Mouse (Mus musculus) T-cell, adult 66 days (primary cell): ENCODE measurements around the gene Chia1. TPM values are rescaled to one million over a fixed set of nuclear protein-coding genes. Genes with fewer than 3 reads are reported as not detected.

Experiments used
- total RNA-seq, 2 experiments: library from RNA; stranded (reverse); gene quantifications; 3 replicates in 1 of 2; 4 replicates in 1 of 2; pipeline ENCODE4 v1.2.4; 2023

The Chia1 gene
- not detected for total RNA-seq

DNA sequence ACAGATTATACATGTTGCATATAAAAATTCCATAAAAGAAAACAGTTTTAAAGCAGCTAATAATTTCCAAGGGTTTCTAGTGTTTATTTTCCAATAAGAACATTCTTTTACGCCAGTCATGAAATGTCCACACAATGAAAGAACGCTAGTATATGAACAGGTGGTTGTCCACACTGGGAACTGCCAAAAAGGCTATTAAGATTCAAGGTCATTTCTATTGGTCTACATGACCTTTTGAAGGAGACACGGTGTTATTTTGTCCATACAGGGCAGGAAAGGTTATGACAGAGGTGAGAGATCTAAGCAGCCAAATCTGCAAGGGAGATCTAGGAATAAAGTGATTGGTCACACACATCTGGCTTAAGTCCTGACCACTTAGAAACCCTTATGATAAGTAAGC, at the start of gene Chia1:
Chia1 (plus strand) TSS at position 301 of the 400 bp plus-strand sequence.

DNA sequence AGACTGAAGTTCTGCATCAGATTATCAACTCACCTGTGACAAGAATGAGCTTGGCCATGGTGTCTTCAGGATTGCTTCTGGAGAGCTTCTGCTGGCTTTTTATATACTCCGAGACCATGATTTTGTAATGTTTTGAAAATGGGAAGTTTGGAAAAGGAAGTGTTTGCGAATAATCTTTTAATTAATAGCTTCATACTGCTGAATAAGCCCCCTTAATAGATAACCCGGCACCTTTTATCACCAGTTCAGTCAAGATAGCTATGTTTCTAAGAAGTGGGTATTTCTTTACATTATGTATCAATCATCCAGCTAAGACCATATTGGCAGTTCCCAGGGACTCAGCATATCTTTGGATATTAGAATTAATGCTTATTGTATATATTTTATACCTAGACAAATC, 54.4 kb downstream of the Chia1 start, which contains the start of gene Chil3:
Chil3 (minus strand) TSS at position 101 of the 400 bp plus-strand sequence.

Other genes starting within 250 kb of the Chia1 start
- gene Adora3, start 242.4 kb upstream of the Chia1 start, total RNA-seq = not detected
- not detected for gene Tmigd3, start 242.3 kb upstream of the Chia1 start, total RNA-seq
- 1 to 10 TPM; 1.5 to 2.5 TPM for gene I830077J02Rik, start 180.6 kb upstream of the Chia1 start, total RNA-seq
- gene Wdr77, start 153.9 kb upstream of the Chia1 start, total RNA-seq = 10 to 100 TPM; 52.1 to 52.4 TPM
- 100 to 1,000 TPM; 127 to 129 TPM for gene Atp5f1, start 153.1 kb upstream of the Chia1 start, total RNA-seq
- gene Ovgp1, start 139.5 kb upstream of the Chia1 start, total RNA-seq = 1 to 10 TPM; 5.3 to 5.9 TPM
- not detected for gene Pifo, start 98.6 kb upstream of the Chia1 start, total RNA-seq
- gene Chil5, start 80.4 kb upstream of the Chia1 start, total RNA-seq = 1 to 10 TPM; 3.6 to 5.0 TPM
- under 1 TPM; 0.47 to 0.74 TPM for gene Chil3, start 54.3 kb downstream of the Chia1 start, total RNA-seq
- gene Chil4, start 106.3 kb downstream of the Chia1 start, total RNA-seq = not detected